Mouse (Mus musculus): ENCODE measurements around the gene Trim65. TPM values are rescaled to one million over a fixed set of nuclear protein-coding genes. Genes with fewer than 3 reads are reported as not detected.

The Trim65 gene
- 3.3 and 4.1 TPM in 2 replicates for polyA plus RNA-seq (2015; fragmentation: Nextera tagmentation; extraction: Ambion mirVana)

- peaks cover 6% of the 10 kb centered on the region; the same call in 1 of the 2 replicates for H3K36me3 ChIP-seq (ENCODE audit: control insufficient read depth, insufficient read depth, low read length)
- TF ChIP-seq CTCF (IDR thresholded peaks at IDR 0.05; ENCODE audit: low read depth) = peak; percentile 100
- TF ChIP-seq EP300 (optimal IDR thresholded peaks at IDR 0.05) = no peak
- peak within 1 kb of the TSS; percentile 97 for H3K27ac ChIP-seq (replicated peaks)
- H3K4me2 ChIP-seq (replicated peaks; ENCODE audit: low read depth) = peak within 1 kb of the TSS; percentile 69
- no peaks in the 10 kb centered on the region for H3K27me3 ChIP-seq (ENCODE audit: control insufficient read depth, insufficient read depth, low read length)
- DNase-seq (ENCODE audit: low spot score) (peak; percentile 94), ATAC-seq (ENCODE audit: low FRiP score, low TSS enrichment) (peak; percentile 83)
- H3K9me3 ChIP-seq (ENCODE audit: control insufficient read depth, low read length) = no peaks in the 10 kb centered on the region
- peak within 1 kb of the TSS; percentile 65 for H3K4me3 ChIP-seq (ENCODE audit: low read depth, low read length)
- H3K4me1 ChIP-seq (replicated peaks; ENCODE audit: control insufficient read depth, insufficient read depth) = peaks cover 11% of the 10 kb centered on the region
- WGBS = under 1% methylated on average over 68 of the region's 69 CpGs
- H3K9ac ChIP-seq (ENCODE audit: low read length) = peak within 1 kb of the TSS; percentile 76
Measured at GRCm38 (mm10) chr11:116130488-116131205, at the start of gene Trim65. Gene Trim65, minus strand, starts transcription at chr11:116131128.

GRCm38 (mm10) chr11:116178411-116179121 lies 47.6 kb upstream of the Trim65 start:
- H3K9ac ChIP-seq (ENCODE audit: low read length) = no peak overlapping the region
- peaks cover 29% of the 10 kb centered on the region for H3K36me3 ChIP-seq (ENCODE audit: control insufficient read depth, insufficient read depth, low read length)
- no peaks in the 10 kb centered on the region for H3K9me3 ChIP-seq (ENCODE audit: control insufficient read depth, low read length)
- no peak overlapping the region for H3K4me3 ChIP-seq (ENCODE audit: low read depth, low read length)
- H3K4me1 ChIP-seq (replicated peaks; ENCODE audit: control insufficient read depth, insufficient read depth) = no peaks in the 10 kb centered on the region
- H3K27me3 ChIP-seq (ENCODE audit: control insufficient read depth, insufficient read depth, low read length) = no peaks in the 10 kb centered on the region
- ATAC-seq (ENCODE audit: low FRiP score, low TSS enrichment) = no peak
- H3K4me2 ChIP-seq (replicated peaks; ENCODE audit: low read depth) = no peak overlapping the region
- H3K27ac ChIP-seq (replicated peaks) = no peak overlapping the region
- TF ChIP-seq EP300 (optimal IDR thresholded peaks at IDR 0.05) (no peak), CTCF (IDR thresholded peaks at IDR 0.05; ENCODE audit: low read depth) (no peak)
- no peak for DNase-seq (ENCODE audit: low spot score)
- 77% methylated on average over 20 of the region's 20 CpGs for WGBS

- Histone ChIP-seq H3K9me3 (ENCODE audit: control insufficient read depth, low read length) (no peaks in the 10 kb centered on the region), H3K27me3 (ENCODE audit: control insufficient read depth, insufficient read depth, low read length) (no peaks in the 10 kb centered on the region), H3K4me3 (ENCODE audit: low read depth, low read length) (no peak overlapping the region), H3K4me1 (replicated peaks; ENCODE audit: control insufficient read depth, insufficient read depth) (no peaks in the 10 kb centered on the region), H3K36me3 (ENCODE audit: control insufficient read depth, insufficient read depth, low read length) (peaks cover 31% of the 10 kb centered on the region), H3K27ac (replicated peaks) (no peak overlapping the region; the same call in 1 of the 2 replicates), H3K9ac (ENCODE audit: low read length) (no peak overlapping the region), H3K4me2 (replicated peaks; ENCODE audit: low read depth) (no peak overlapping the region)
- WGBS = 71% methylated on average over 7 of the region's 7 CpGs
- ATAC-seq (ENCODE audit: low FRiP score, low TSS enrichment) (no peak), DNase-seq (ENCODE audit: low spot score) (no peak)
- TF ChIP-seq EP300 (optimal IDR thresholded peaks at IDR 0.05) = no peak
- TF ChIP-seq CTCF (IDR thresholded peaks at IDR 0.05; ENCODE audit: low read depth) = no peak
Measured at GRCm38 (mm10) chr11:116176010-116176409, 45.1 kb upstream of the Trim65 start.

- peak; percentile 55 for DNase-seq (ENCODE audit: low spot score)
- H3K9ac ChIP-seq (ENCODE audit: low read length) = no peak overlapping the region
- peaks cover 28% of the 10 kb centered on the region for H3K36me3 ChIP-seq (ENCODE audit: control insufficient read depth, insufficient read depth, low read length)
- TF ChIP-seq CTCF (IDR thresholded peaks at IDR 0.05; ENCODE audit: low read depth) (no peak), EP300 (optimal IDR thresholded peaks at IDR 0.05) (no peak)
- no peak overlapping the region for H3K4me2 ChIP-seq (replicated peaks; ENCODE audit: low read depth)
- no peak overlapping the region for H3K4me3 ChIP-seq (ENCODE audit: low read depth, low read length)
- WGBS = 80% methylated on average over 19 of the region's 22 CpGs
- peak; percentile 68 for ATAC-seq (ENCODE audit: low FRiP score, low TSS enrichment)
- H3K27ac ChIP-seq (replicated peaks) = peak overlapping the region; percentile 49
- no peaks in the 10 kb centered on the region for H3K4me1 ChIP-seq (replicated peaks; ENCODE audit: control insufficient read depth, insufficient read depth)
- no peaks in the 10 kb centered on the region for H3K9me3 ChIP-seq (ENCODE audit: control insufficient read depth, low read length)
- no peaks in the 10 kb centered on the region for H3K27me3 ChIP-seq (ENCODE audit: control insufficient read depth, insufficient read depth, low read length)
Measured at GRCm38 (mm10) chr11:116174775-116175448, 44.0 kb upstream of the Trim65 start.

- Histone ChIP-seq H3K9me3 (ENCODE audit: control insufficient read depth, low read length) (no peaks in the 10 kb centered on the region), H3K4me2 (replicated peaks; ENCODE audit: low read depth) (no peak overlapping the region), H3K9ac (ENCODE audit: low read length) (no peak overlapping the region), H3K36me3 (ENCODE audit: control insufficient read depth, insufficient read depth, low read length) (peaks cover 16% of the 10 kb centered on the region), H3K4me1 (replicated peaks; ENCODE audit: control insufficient read depth, insufficient read depth) (no peaks in the 10 kb centered on the region), H3K27ac (replicated peaks) (no peak overlapping the region), H3K4me3 (ENCODE audit: low read depth, low read length) (no peak overlapping the region), H3K27me3 (ENCODE audit: control insufficient read depth, insufficient read depth, low read length) (no peaks in the 10 kb centered on the region)
- WGBS = 74% methylated on average over 2 of the region's 2 CpGs
- DNase-seq (ENCODE audit: low spot score) (no peak), ATAC-seq (ENCODE audit: low FRiP score, low TSS enrichment) (no peak)
- TF ChIP-seq CTCF (IDR thresholded peaks at IDR 0.05; ENCODE audit: low read depth) (no peak), EP300 (optimal IDR thresholded peaks at IDR 0.05) (no peak)
Measured at GRCm38 (mm10) chr11:116171959-116172358, 41.0 kb upstream of the Trim65 start.

Measured in stomach, postnatal 0 days (tissue).